Mouse (Mus musculus): ENCODE measurements around the gene Foxk2. TPM values are rescaled to one million over a fixed set of nuclear protein-coding genes. Genes with fewer than 3 reads are reported as not detected.
"Not testable (repeated sequence)": the region's sequence is repeated elsewhere in the genome, so short reads cannot be mapped to it uniquely, and the experiment has no call there.

Foxk2 gene
- polyA plus RNA-seq, 2 experiments = 11.1 to 43.7 TPM

DNA sequence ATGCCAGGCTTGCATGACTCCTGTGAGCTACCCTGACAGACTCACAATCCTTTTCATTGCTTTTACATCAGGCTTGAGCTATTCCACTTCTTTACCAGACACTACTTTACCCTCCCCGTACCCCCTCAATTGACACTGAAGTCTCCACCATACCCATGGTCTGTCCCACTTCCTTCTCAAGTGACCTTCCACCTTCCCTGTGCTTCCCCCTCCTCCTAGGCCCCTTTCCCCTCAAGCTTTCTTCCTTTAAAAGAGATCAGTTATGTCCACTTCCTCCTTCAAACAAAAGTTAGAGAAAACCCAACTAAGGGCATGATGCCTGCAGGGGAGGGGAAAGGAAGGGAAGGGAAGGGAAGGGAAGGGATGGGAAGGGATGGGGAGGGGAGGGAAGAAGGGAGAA, 80.5 kb downstream of the Foxk2 start:
- Histone ChIP-seq H3K9me3 (ENCODE audit: control insufficient read depth, low read length) (no peaks in the 10 kb centered on the region), H3K4me1 (ENCODE audit: control insufficient read depth, insufficient read depth, low read length) (no peaks in the 10 kb centered on the region), H3K27ac (replicated peaks; ENCODE audit: low read depth, low read length) (no peak overlapping the region)

DNA sequence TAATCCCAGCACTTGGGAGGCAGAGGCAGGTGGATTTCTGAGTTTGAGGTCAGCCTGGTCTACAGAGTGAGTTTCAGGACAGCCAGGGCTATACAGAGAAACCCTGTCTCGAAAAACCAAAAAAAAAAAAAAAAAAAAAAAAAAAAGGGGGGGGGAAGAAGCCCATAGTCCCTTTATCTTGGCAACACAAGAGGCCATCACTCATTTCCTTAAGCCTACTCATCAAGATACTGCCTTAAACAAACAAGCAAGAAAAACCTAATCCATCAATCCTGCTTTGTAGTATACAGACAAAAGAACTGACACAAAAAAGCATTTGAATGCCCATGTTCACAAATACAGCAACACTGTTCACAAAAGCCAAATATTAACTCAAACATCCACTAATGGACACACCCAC, 82.6 kb downstream of the Foxk2 start:
- H3K27me3 ChIP-seq (ENCODE audit: control insufficient read depth, insufficient read depth, low read length); DNase-seq (ENCODE audit: low spot score); H3K9ac ChIP-seq (ENCODE audit: low read depth, low read length, severe bottlenecking); H3K9me3 ChIP-seq (ENCODE audit: control insufficient read depth, low read length); H3K4me2 ChIP-seq (replicated peaks; ENCODE audit: low read depth, low read length, severe bottlenecking); H3K4me3 ChIP-seq (replicated peaks; ENCODE audit: low read length); ATAC-seq (ENCODE audit: low FRiP score, low read depth); H3K27ac ChIP-seq (replicated peaks; ENCODE audit: low read depth, low read length); H3K4me1 ChIP-seq (ENCODE audit: control insufficient read depth, insufficient read depth, low read length): not testable (repeated sequence)
- no CpG with 5 or more reads among the region's 1 CpGs for WGBS
- peaks cover 43% of the 10 kb centered on the region for H3K36me3 ChIP-seq (ENCODE audit: control insufficient read depth, insufficient read depth, low read length)

More for the DNA sequence above, 80.5 kb downstream of the Foxk2 start:
- no peak overlapping the region for H3K9ac ChIP-seq (ENCODE audit: low read depth, low read length, severe bottlenecking)
- H3K36me3 ChIP-seq (ENCODE audit: control insufficient read depth, insufficient read depth, low read length) = peaks cover 49% of the 10 kb centered on the region
- H3K27me3 ChIP-seq (ENCODE audit: control insufficient read depth, insufficient read depth, low read length) = no peaks in the 10 kb centered on the region
- H3K4me2 ChIP-seq (replicated peaks; ENCODE audit: low read depth, low read length, severe bottlenecking) = no peak overlapping the region
- DNase-seq (ENCODE audit: low spot score) (no peak), ATAC-seq (ENCODE audit: low FRiP score, low read depth) (no peak)
- no peak for TF ChIP-seq POLR2A (IDR thresholded peaks at IDR 0.05; ENCODE audit: borderline replicate concordance, extremely low read depth, insufficient read depth, insufficient read length)
- 100% methylated on average over 1 of the region's 1 CpGs for WGBS
- H3K4me3 ChIP-seq (replicated peaks; ENCODE audit: low read length) = no peak overlapping the region

DNA sequence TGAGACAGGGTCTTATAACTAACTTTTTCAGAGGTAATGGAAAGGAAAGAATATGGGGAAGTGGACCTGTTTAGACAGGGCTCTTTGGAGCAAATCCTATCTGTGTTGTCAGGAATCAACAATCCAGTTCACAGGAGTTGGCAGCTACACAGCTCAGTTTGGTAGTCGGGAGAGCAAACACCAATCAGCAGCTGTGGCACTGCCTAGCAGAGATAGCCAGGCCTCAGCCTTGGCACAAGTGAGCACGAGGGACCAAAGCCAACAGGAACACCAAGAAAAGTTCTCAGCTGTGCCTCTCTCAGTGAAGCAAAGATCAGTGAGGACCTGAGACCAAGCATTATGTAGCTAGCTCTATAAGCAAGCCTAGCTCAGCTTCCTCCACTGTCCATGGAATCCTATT, 87.2 kb downstream of the Foxk2 start:
- Histone ChIP-seq H3K27me3 (ENCODE audit: control insufficient read depth, insufficient read depth, low read length) (no peaks in the 10 kb centered on the region), H3K36me3 (ENCODE audit: control insufficient read depth, insufficient read depth, low read length) (peaks cover 38% of the 10 kb centered on the region), H3K9me3 (ENCODE audit: control insufficient read depth, low read length) (no peaks in the 10 kb centered on the region), H3K4me2 (replicated peaks; ENCODE audit: low read depth, low read length, severe bottlenecking) (no peak overlapping the region), H3K9ac (ENCODE audit: low read depth, low read length, severe bottlenecking) (no peak overlapping the region), H3K4me3 (replicated peaks; ENCODE audit: low read length) (no peak overlapping the region), H3K27ac (replicated peaks; ENCODE audit: low read depth, low read length) (no peak overlapping the region), H3K4me1 (ENCODE audit: control insufficient read depth, insufficient read depth, low read length) (no peaks in the 10 kb centered on the region)
- TF ChIP-seq POLR2A (IDR thresholded peaks at IDR 0.05; ENCODE audit: borderline replicate concordance, extremely low read depth, insufficient read depth, insufficient read length) = no peak
- no peak for ATAC-seq (ENCODE audit: low FRiP score, low read depth)
- 94% methylated on average over 2 of the region's 2 CpGs for WGBS
- DNase-seq (ENCODE audit: low spot score) = no peak

DNA sequence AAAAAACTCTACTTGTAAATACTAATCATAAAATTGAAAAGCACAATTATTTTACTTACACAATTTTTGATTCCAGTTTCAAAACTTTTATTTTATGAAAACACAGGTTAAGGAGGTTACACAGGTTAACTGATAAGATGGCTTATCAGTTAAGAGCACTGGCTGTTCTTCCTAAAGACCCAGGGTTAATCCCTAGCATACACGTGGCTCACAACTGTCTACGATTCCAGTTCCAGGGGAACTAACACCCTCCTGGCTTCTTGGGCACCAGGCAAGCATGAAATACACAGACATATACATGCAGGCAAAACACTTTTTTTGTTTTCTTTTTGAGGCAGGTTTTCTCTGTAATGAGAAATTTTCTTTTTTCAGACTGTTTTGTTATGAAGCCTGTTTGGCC, 88.4 kb downstream of the Foxk2 start:
- TF ChIP-seq POLR2A (IDR thresholded peaks at IDR 0.05; ENCODE audit: borderline replicate concordance, extremely low read depth, insufficient read depth, insufficient read length) = no peak
- peaks cover 38% of the 10 kb centered on the region for H3K36me3 ChIP-seq (ENCODE audit: control insufficient read depth, insufficient read depth, low read length)
- H3K9me3 ChIP-seq (ENCODE audit: control insufficient read depth, low read length) = no peaks in the 10 kb centered on the region
- H3K4me1 ChIP-seq (ENCODE audit: control insufficient read depth, insufficient read depth, low read length) = peaks cover 9% of the 10 kb centered on the region
- no peak overlapping the region for H3K4me3 ChIP-seq (replicated peaks; ENCODE audit: low read length)
- H3K9ac ChIP-seq (ENCODE audit: low read depth, low read length, severe bottlenecking) = no peak overlapping the region
- H3K4me2 ChIP-seq (replicated peaks; ENCODE audit: low read depth, low read length, severe bottlenecking) = no peak overlapping the region
- H3K27ac ChIP-seq (replicated peaks; ENCODE audit: low read depth, low read length) = no peak overlapping the region
- WGBS = 93% methylated on average over 2 of the region's 2 CpGs
- DNase-seq (ENCODE audit: low spot score) (no peak), ATAC-seq (ENCODE audit: low FRiP score, low read depth) (no peak)
- H3K27me3 ChIP-seq (ENCODE audit: control insufficient read depth, insufficient read depth, low read length) = no peaks in the 10 kb centered on the region

DNA sequence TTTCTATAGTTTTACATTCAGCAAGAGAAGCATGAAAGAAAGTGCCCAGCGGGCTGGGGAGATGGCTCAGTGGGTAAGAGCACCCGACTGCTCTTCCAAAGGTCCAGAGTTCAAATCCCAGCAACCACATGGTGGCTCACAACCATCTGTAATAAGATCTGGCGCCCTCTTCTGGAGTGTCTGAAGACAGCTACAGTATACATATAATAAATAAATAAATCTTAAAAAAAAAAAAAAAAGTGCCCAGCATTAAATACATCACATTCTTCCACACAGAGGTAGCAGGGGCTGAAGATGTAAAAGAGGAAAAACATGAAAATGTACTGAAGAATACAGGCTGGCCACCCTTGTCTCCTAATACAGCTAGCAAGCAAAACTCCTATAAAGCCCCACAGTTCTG, 88.9 kb downstream of the Foxk2 start:
- not testable (repeated sequence) for H3K4me2 ChIP-seq (replicated peaks; ENCODE audit: low read depth, low read length, severe bottlenecking); H3K9me3 ChIP-seq (ENCODE audit: control insufficient read depth, low read length); H3K4me3 ChIP-seq (replicated peaks; ENCODE audit: low read length); H3K27ac ChIP-seq (replicated peaks; ENCODE audit: low read depth, low read length); DNase-seq (ENCODE audit: low spot score); H3K9ac ChIP-seq (ENCODE audit: low read depth, low read length, severe bottlenecking); ATAC-seq (ENCODE audit: low FRiP score, low read depth); H3K27me3 ChIP-seq (ENCODE audit: control insufficient read depth, insufficient read depth, low read length)
- H3K36me3 ChIP-seq (ENCODE audit: control insufficient read depth, insufficient read depth, low read length) = peaks cover 38% of the 10 kb centered on the region
- peaks cover 11% of the 10 kb centered on the region for H3K4me1 ChIP-seq (ENCODE audit: control insufficient read depth, insufficient read depth, low read length)
- 76% methylated on average over 3 of the region's 3 CpGs for WGBS

Data from limb, embryonic 14.5 days (tissue).